In the genomic region with DNA sequence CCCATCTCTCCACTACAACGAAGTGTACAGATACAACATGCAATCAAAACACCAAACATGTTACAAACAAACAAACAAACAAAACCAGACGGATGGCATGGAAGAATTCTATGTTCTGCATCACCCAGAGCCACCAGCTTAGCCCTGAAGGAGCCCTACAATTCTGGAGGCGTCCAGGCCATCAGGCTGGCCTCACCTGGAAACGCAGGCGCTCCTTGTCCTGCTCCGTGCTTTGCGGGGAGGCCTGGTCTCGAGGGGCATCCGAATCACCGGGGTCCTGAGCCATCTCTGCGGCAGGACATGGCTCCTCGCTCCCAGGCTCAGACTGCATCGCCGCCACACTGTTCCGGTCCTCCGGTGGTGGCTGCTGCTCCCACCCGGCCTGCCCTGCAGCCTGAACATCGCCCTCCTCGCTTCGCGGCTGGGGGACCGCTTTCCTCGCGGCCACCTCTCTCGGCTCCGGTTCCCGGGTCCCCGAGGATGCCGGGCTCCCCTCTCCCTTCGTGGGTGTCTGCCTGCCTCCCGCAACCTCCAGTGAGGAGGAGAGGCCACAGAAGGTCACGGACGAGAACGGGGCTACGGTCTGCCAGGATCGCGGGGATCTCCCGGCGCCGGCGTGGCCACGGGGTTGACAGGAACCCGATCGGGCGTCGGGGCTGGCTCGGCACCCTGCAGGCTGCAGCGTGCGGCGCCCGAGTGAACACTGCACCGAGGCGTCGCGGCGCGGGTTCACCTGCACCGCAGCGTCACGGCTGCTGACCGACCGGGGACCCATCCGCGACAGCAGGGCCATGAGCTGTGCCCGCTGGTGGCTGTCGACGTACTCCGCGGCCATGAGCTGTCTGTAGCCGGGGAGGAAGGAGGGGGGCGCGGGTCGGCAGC, we compare ENCODE assay signal across 10 mouse cellular contexts. TPM values are rescaled to one million over a fixed set of nuclear protein-coding genes. Genes with fewer than 3 reads are reported as not detected.
DNase-seq lines count a peak whose midpoint lies in the region; ATAC-seq and TF ChIP-seq lines count a peak whose summit lies in the region.
"Not testable (repeated sequence)": the region's sequence is repeated elsewhere in the genome, so short reads cannot be mapped to it uniquely, and the experiment has no call there.
"Had no signal": no experiment of that assay in that cellular context is flagged by ENCODE, and none has a peak within 500 bp of the region (broad histone marks: within the 10 kb centered on the region; RNA-seq: fewer than 3 reads in every experiment).

No protein-coding gene starts in this region.

- TF ChIP-seq POLR2A in testis, adult 2 months (IDR thresholded peaks at IDR 0.05; ENCODE audit: control insufficient read depth, low read depth, low read length): not testable (repeated sequence)

- not testable (repeated sequence) for TF ChIP-seq CTCF in kidney, postnatal 0 days (IDR thresholded peaks at IDR 0.05; ENCODE audit: low read depth); liver, postnatal 0 days (IDR thresholded peaks at IDR 0.05; ENCODE audit: low read depth); testis, adult 2 months (IDR thresholded peaks at IDR 0.05; ENCODE audit: control insufficient read depth, insufficient read depth, insufficient replicate concordance, low read depth, low read length)

- not testable (repeated sequence) for TF ChIP-seq EP300 in liver, postnatal 0 days (IDR thresholded peaks at IDR 0.05; ENCODE audit: low read depth)

- H3K9me3 ChIP-seq in forebrain, embryonic 10.5 days; kidney, postnatal 0 days (replicated peaks; ENCODE audit: low read length); liver, postnatal 0 days (ENCODE audit: low read length): not testable (repeated sequence)

- peak; percentile 15 for DNase-seq in CD4-positive helper T cell, adult 2 months (ENCODE audit: low read depth, low spot score)
- DNase-seq in forebrain, embryonic 10.5 days (ENCODE audit: extremely low spot score, low spot score): peak; percentile 49
- not testable (repeated sequence) for DNase-seq in kidney, postnatal 0 days (ENCODE audit: low spot score); liver, postnatal 0 days
- peak; percentile 66 for DNase-seq in neural tube, embryonic 10.5 days (ENCODE audit: extremely low spot score, low spot score)

- peak overlapping the region; percentile 69 for H3K4me2 ChIP-seq in kidney, postnatal 0 days (ENCODE audit: low read length)
- peak overlapping the region; percentile 64 for H3K4me2 ChIP-seq in liver, postnatal 0 days (ENCODE audit: low read depth, low read length)

- peak overlapping the region; percentile 44; the same call in 1 of the 2 replicates for H3K4me3 ChIP-seq in brown adipose tissue, adult 24 weeks (ENCODE audit: insufficient read depth, low read depth, low read length)
- peak overlapping the region; percentile 56 for H3K4me3 ChIP-seq in forebrain, embryonic 10.5 days
- H3K4me3 ChIP-seq in kidney, postnatal 0 days (replicated peaks; ENCODE audit: low read depth, low read length): peak overlapping the region; percentile 34
- H3K4me3 ChIP-seq in liver, postnatal 0 days (ENCODE audit: low read depth, low read length): peak overlapping the region; percentile 29
- peak overlapping the region; percentile 28; the same call in 1 of the 2 replicates for H3K4me3 ChIP-seq in testis, adult 2 months (ENCODE audit: control insufficient read depth, low read depth, low read length)

- not testable (repeated sequence) for H3K27ac ChIP-seq in brown adipose tissue, adult 24 weeks (replicated peaks; ENCODE audit: low read depth, low read length); kidney, postnatal 0 days; liver, postnatal 0 days (ENCODE audit: low read depth); testis, adult 2 months (ENCODE audit: control insufficient read depth, insufficient read depth, low read depth, low read length)
- peak overlapping the region; percentile 68 for H3K27ac ChIP-seq in forebrain, embryonic 10.5 days

- ATAC-seq in hematopoietic stem cell, adult 5-6 weeks (replicated peaks in 1 of 2; ENCODE audit: insufficient read depth in 1 of 2, low FRiP score in 2 of 2, low TSS enrichment in 1 of 2, low read depth in 1 of 2, poor library complexity in 2 of 2, severe bottlenecking in 2 of 2): peak; percentile 44 to 59
- ATAC-seq in kidney, postnatal 0 days (replicated peaks; ENCODE audit: low FRiP score, low read depth): peak; percentile 75
- peak; percentile 21; the same call in 1 of the 2 replicates for ATAC-seq in liver, postnatal 0 days

- WGBS in forebrain, embryonic 10.5 days: 7% methylated on average over 65 of the region's 73 CpGs
- 5% methylated on average over 54 of the region's 73 CpGs for WGBS in kidney, postnatal 0 days
- WGBS in liver, postnatal 0 days (ENCODE audit: insufficient replicate concordance): 9% methylated on average over 45 of the region's 73 CpGs

- not testable (repeated sequence) for H3K9ac ChIP-seq in kidney, postnatal 0 days (ENCODE audit: low read depth, low read length); liver, postnatal 0 days (replicated peaks)

- H3K27me3 ChIP-seq in forebrain, embryonic 10.5 days (ENCODE audit: poor library complexity, severe bottlenecking): peaks cover 56% of the 10 kb centered on the region
- not testable (repeated sequence) for H3K27me3 ChIP-seq in kidney, postnatal 0 days (ENCODE audit: insufficient read depth, low read length); testis, adult 2 months (ENCODE audit: control insufficient read depth, insufficient read depth, low read length)
- H3K27me3 ChIP-seq in liver, postnatal 0 days (ENCODE audit: insufficient read depth, low read length): peaks cover 19% of the 10 kb centered on the region

- not testable (repeated sequence) for H3K4me1 ChIP-seq in brown adipose tissue, adult 24 weeks (ENCODE audit: control insufficient read depth, insufficient read depth, insufficient read length, low read length); kidney, postnatal 0 days (replicated peaks; ENCODE audit: insufficient read depth, low read length); liver, postnatal 0 days (ENCODE audit: insufficient read depth); testis, adult 2 months (ENCODE audit: control insufficient read depth, insufficient read depth, low read length)
- H3K4me1 ChIP-seq in forebrain, embryonic 10.5 days: peaks cover 14% of the 10 kb centered on the region

- not testable (repeated sequence) for H3K36me3 ChIP-seq in forebrain, embryonic 10.5 days (replicated peaks); kidney, postnatal 0 days (ENCODE audit: insufficient read depth, low read length); liver, postnatal 0 days (replicated peaks; ENCODE audit: insufficient read depth, low read length); testis, adult 2 months (ENCODE audit: control insufficient read depth, insufficient read depth, low read length)

RNA-seq across cellular contexts. Expression of a gene that starts 0.7 kb away (rescaled TPM):
- polyA plus RNA-seq in brown adipose tissue, adult 24 weeks (2012; ENCODE audit: insufficient read depth, insufficient read length, missing spikeins): not detected in 2 replicates
- polyA plus RNA-seq in forebrain, embryonic 10.5 days (2016; fragmentation: Nextera tagmentation; extraction: Ambion mirVana): not detected in 2 replicates
- not detected in 2 replicates for total RNA-seq in hematopoietic stem cell, adult 5-6 weeks (2017)
- polyA plus RNA-seq in kidney, postnatal 0 days (2015; fragmentation: Nextera tagmentation; extraction: Ambion mirVana): 1.1 and 1.6 TPM in 2 replicates
- polyA plus RNA-seq in liver, postnatal 0 days (2015; fragmentation: Nextera tagmentation; extraction: Ambion mirVana): not detected in 2 replicates
- not detected in 2 replicates for polyA plus RNA-seq in testis, adult 2 months (2012; rRNA removed)
- total RNA-seq: gastrocnemius, postnatal 36 days had no signal

RNA-seq across cellular contexts. Expression of a gene that starts 7.0 kb away (rescaled TPM):
- polyA plus RNA-seq in brown adipose tissue, adult 24 weeks (2012; ENCODE audit: insufficient read depth, insufficient read length, missing spikeins): not detected in 2 replicates
- 1.1 and 1.5 TPM in 2 replicates for polyA plus RNA-seq in forebrain, embryonic 10.5 days (2016; fragmentation: Nextera tagmentation; extraction: Ambion mirVana)
- not detected in 2 replicates for total RNA-seq in hematopoietic stem cell, adult 5-6 weeks (2017)
- polyA plus RNA-seq in kidney, postnatal 0 days (2015; fragmentation: Nextera tagmentation; extraction: Ambion mirVana): 1.8 and 2.0 TPM in 2 replicates
- polyA plus RNA-seq in liver, postnatal 0 days (2015; fragmentation: Nextera tagmentation; extraction: Ambion mirVana): not detected in 2 replicates
- not detected in 2 replicates for polyA plus RNA-seq in testis, adult 2 months (2012; rRNA removed)
- total RNA-seq: gastrocnemius, postnatal 36 days had no signal
- polyA plus RNA-seq: cortical plate, adult 2 months had no signal

RNA-seq across cellular contexts. Expression of a gene that starts 20.8 kb away (rescaled TPM):
- 3.5 TPM in 2 replicates for polyA plus RNA-seq in brown adipose tissue, adult 24 weeks (2012; ENCODE audit: insufficient read depth, insufficient read length, missing spikeins)
- polyA plus RNA-seq in forebrain, embryonic 10.5 days (2016; fragmentation: Nextera tagmentation; extraction: Ambion mirVana): 16.6 and 18.7 TPM in 2 replicates
- 19.1 and 20.0 TPM in 2 replicates for total RNA-seq in hematopoietic stem cell, adult 5-6 weeks (2017)
- polyA plus RNA-seq in kidney, postnatal 0 days (2015; fragmentation: Nextera tagmentation; extraction: Ambion mirVana): 15.6 and 18.4 TPM in 2 replicates
- polyA plus RNA-seq in liver, postnatal 0 days (2015; fragmentation: Nextera tagmentation; extraction: Ambion mirVana): 4.4 and 4.5 TPM in 2 replicates
- 10.6 and 12.1 TPM in 2 replicates for polyA plus RNA-seq in testis, adult 2 months (2012; rRNA removed)

Comparison
In these comparisons a context has a peak if more than half of its experiments do, and no peak if none do; other contexts are left out.
1. ATAC-seq: peak in every context shown above with its lines; median percentile 75 in kidney, postnatal 0 days; 52 in hematopoietic stem cell, adult 5-6 weeks; 21 in liver, postnatal 0 days.